Mouse (Mus musculus): ENCODE measurements around the gene Galnt2.

- TF ChIP-seq POU5F1 (IDR thresholded peaks at IDR 0.05; ENCODE audit: borderline replicate concordance, low read length): no peak
- TF ChIP-seq CTCF (conservative IDR thresholded peaks at IDR 0.05; ENCODE audit: low read length): no peak
- no peak for TF ChIP-seq NANOG (IDR thresholded peaks at IDR 0.05; ENCODE audit: borderline replicate concordance, low read length)
These were observed 139.4 kb downstream of the Galnt2 start for GRCm38 (mm10) chr8:124370422-124371183.
